Mouse (Mus musculus) cerebellum, adult 11-12 months (tissue): ENCODE measurements around the gene Bcas3.

Source experiments
- DNase-seq: peaks from one replicate; pipeline ENCODE4 v3.0.0; 2022

Bcas3 gene

DNA sequence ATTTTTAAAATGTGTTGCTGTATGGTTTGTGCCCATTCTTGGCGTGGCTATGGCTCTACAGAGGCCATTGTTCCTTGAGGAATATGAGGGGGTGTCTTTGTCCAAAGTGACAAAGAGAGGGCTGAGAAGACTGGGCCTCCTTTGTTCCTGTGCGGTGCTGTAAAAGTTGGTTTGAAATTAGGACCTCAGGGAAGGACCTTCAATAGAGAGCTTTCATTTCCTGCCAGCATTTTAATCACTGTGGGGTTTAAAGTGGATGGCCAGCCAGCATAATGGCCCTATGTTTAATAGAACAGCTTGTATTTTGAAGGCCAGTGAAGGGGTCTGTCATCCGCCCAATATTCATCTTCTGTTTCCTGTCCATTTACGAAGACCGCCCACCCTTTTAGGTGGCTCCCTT, 325.7 kb downstream of the Bcas3 start:
- no peak for DNase-seq

GRCm38 (mm10) chr11:85681580-85682419, 328.8 kb downstream of the Bcas3 start:
- peak; percentile 12 for DNase-seq

- no peak for DNase-seq
Measured at GRCm38 (mm10) chr11:85684981-85685380, 332.0 kb downstream of the Bcas3 start.

GRCm38 (mm10) chr11:85687816-85688439, 335.0 kb downstream of the Bcas3 start:
- DNase-seq, result no peak

- no peak for DNase-seq
Measured at GRCm38 (mm10) chr11:85688440-85688838, 335.5 kb downstream of the Bcas3 start.

GRCm38 (mm10) chr11:85689226-85689625, 336.3 kb downstream of the Bcas3 start:
- DNase-seq, result no peak

DNA sequence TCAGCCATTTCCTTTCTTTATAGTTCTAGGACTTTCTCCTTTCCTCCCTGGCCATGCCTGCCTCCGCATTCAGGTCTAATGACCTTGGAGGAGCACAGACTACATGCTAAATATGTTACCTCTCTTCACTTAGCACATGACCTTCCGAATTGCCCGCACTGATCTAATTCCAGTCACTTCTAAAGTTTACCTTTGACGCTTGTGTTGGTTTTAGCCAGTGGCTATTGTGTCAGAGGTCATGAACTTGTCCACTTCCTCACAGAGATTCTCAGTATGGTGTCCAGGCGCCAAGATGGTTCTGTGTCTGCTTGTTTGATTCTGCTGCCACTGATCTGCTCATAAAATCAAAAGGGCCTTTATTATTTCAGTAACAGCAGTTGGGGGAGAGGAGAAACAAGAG, 338.3 kb downstream of the Bcas3 start:
- DNase-seq, result no peak

DNA sequence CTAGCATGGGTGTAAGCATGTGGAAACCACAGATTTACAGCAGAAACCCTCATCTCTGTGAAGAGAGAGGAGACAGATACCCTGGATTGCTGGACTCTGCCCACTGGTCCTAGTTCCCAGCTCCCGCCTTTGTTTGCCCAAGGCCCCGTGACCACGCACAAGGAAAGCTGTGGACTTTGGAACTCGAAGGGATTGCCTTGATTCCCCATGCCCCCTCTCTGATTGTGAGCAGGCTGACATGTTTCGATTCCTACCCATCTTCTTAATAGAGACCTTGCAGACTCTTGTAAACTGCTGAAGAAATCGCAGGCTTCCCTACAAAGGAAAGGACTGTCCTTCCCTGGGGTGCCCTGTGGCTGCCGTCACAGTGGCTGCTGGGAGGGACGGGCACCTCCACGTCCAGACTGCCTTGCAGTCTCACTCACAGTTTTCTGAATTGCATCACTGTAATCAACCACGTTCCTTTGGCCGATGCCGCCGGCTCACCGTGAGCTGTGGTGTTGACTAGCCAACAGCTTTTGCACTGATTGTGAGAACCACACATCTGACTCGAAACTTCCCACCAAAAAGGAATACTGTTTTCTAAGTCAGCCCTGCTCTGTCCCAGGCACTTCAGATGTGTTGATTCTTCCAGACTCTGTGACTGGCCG, 342.8 kb downstream of the Bcas3 start:
- DNase-seq, result no peak

- no peak for DNase-seq
Measured at GRCm38 (mm10) chr11:85696491-85697398, 343.8 kb downstream of the Bcas3 start.

DNA sequence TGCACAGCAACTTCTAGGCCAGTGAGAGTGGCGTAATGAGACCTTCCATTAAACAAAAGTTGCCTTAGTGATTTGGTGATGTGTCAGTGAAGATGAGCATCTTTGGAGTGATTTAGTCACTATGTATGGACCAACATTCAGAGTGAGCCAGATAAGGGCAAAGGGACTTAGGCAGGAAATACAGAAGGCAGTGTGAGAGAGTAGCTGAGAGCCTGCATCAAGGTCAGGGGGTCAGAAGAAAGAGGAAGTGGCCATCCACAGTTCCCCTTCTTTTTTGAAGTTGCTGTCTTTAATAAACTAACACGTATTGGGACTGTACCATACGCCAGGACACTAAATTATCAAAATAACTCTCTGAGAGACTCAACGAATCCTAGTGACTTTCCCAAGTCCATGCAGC, 344.5 kb downstream of the Bcas3 start:
- DNase-seq, result no peak

DNA sequence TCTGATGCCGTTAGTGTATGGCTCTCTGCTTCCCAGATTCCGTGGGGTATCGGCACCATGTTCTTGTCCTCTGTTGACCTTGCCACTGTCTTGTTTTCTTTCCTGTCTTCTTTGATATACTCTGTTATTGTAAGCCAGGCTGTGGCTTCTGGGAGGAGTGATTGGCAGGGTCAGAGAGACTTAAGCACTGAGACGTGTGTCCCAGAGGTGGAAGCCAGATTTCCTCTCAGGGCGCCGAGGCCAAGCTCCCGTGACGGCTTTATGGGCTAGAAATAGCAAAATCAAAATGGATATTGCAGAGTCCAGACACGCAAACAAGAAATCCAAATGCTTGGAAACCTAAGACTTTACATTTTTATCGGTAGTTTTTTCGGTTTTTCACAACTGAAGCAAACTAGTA, 345.3 kb downstream of the Bcas3 start:
- DNase-seq, result no peak

DNA sequence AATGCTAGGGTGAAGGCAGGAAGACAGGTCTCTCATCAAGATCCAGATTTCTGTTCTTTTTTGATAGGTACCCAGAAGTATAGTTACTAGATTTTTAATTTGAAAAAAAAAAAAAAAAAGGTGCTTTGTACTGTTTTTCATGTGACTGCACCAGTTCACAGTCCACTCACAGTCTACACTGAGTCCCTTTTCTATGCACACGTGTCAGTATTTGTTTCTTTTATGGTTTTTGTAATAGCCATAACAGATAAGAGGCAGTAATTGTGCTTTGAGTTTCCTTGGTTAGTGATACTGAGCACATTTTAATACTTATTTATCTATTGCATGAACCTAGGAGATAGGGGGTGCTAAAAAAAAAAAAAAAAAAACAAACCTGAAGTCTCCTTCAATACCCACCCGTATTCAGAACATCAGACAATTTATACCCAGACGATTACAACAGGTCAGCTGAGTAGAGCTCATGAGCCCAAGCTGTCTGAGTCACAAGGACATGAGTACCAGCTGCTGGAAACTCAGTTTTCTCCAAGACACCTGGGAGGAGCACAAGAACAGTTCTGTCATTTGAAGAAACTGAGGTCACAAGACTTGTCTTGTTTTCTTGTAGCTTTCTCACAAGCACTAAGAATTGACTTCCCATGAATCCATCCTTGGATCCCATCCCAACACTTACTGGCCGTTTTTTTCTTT, 351.2 kb downstream of the Bcas3 start:
- no peak for DNase-seq

DNA sequence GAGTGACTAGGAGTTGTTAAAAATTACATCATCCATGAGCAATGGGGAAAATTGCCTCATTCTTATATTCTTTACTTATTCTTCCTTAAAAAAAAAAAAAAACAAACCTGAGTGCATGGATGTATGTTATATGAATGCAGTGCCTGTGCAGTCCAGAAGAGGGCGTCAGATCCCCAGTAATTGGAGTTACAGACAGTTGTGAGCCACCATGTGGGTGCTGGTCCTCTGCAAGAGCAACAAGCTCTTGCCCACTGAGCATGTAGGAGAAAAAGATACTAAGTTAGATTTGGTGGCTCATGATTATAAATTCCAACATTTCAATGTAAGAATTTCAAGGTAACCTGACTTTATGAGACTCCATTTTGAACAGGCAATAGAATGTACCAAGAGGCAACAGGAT, 353.7 kb downstream of the Bcas3 start:
- DNase-seq, result no peak

- no peak for DNase-seq
Measured at GRCm38 (mm10) chr11:85707496-85707895, 354.5 kb downstream of the Bcas3 start.

DNA sequence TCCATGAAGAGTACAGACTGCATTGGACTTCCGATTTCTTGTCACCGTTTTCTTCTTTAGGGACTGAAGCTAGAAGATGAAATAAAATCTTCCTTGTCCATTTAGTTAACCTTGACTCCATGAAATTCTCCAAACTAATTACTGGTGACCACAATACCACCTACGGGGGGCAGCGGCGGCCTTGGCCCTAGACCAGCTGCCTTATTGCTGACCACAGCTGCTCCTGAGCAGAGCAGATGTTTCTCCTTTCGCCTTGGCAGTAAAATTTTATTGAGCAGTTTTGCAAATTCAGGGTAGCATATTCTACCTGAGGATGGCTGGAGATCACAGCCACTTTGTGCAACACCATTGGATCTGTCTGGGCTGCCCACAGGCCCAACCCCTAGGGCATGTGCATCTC, 356.2 kb downstream of the Bcas3 start:
- no peak for DNase-seq

DNA sequence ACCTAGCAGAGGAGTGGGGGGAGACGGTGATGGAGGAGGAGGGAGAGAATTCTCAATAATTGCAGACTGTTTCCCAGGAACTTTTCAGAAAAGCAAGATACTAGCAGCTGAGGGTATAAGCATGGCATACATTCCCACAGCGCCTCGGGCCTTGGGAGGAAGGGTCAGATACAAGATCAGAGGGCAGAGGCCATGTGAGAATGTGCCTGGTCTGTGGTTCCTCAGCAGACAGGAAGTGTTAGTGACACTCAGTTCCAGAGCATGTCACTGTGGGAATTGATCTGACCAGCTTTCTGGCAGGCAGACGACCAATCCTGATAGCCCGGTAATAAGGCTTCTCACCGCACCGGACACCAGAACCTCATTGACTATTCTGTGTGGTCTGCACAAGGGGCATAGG, 357.2 kb downstream of the Bcas3 start:
- DNase-seq, result no peak

GRCm38 (mm10) chr11:85712026-85712804, 359.2 kb downstream of the Bcas3 start:
- DNase-seq, result no peak

DNA sequence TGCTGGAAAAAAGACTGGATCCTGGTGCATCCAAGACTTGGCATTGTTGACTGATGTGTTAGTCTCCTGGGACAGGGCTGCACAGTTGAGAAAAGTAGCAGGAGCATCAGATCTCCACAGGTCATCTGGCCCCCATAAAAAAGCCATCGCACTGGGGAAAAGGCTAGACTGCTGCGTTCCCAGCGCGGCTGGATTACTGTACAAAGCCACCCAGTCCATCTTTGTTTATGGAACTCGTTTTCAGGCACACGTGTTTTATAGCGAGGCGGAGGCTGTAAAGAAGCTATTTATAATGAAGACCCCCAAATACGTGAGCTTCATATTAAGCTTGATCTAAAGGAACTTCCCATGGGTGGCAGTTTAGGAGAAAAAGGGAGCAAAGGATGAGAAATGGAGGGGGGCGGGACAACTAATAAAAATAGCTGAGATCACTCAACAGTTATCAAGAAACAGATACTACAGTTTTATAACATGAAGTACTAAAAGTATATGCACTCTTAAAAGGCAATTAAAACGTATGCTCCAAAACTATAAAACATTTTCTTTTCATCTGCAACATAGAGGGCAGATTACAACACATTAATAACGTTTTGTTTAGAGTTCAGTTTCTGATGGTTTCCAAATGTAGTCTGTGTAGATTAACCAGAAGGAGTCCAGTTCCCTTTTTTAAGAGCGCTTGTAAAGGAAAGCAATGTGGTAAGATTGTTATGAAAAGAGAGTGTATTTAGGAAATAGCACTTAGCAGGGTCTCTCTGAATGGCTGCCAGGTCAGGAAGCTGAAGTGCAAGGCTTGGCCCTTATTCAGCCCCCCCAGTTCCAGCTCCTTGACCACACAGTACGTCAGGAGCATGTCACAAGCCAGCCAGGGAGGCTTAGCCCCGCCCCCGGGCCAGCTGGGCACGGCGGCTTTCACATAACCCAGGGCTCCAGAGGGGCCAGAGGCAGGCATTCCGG, 360.2 kb downstream of the Bcas3 start:
- no peak for DNase-seq

GRCm38 (mm10) chr11:85713814-85714208, 360.8 kb downstream of the Bcas3 start:
- no peak for DNase-seq

GRCm38 (mm10) chr11:85714312-85714931, 361.5 kb downstream of the Bcas3 start:
- no peak for DNase-seq
